Mouse (Mus musculus) forebrain, postnatal 0 days (tissue): Measurements from ENCODE around the gene Tbx4. TPM values are rescaled to one million over a fixed set of nuclear protein-coding genes. Genes with fewer than 3 reads are reported as not detected.

Experiments used
- ATAC-seq: fragments of 200-750 bp; cut with Nextera tagmentation; 2 replicates; pipeline ENCODE4 v1.8.0; 2017; ENCODE audit warnings: mild to moderate bottlenecking, moderate library complexity
- DNase-seq: peaks from one replicate; pipeline ENCODE4 v3.0.0-alpha.2; 2015
- H3K27ac ChIP-seq: fragments of 300-500 bp; sonication (generic); 2 replicates; pipeline ENCODE4 v1.5.1; 2014; ENCODE audit warnings: low read depth, mild to moderate bottlenecking, antibody characterized with exemption, low read length, moderate library complexity, mixed read lengths
- H3K27me3 ChIP-seq: fragments of 300-500 bp; sonication (generic); 2 replicates; pipeline ENCODE4 v1.6.1; 2014; ENCODE audit warnings: mild to moderate bottlenecking, low read length, mixed read lengths; ENCODE audit not compliant: insufficient read depth
- H3K36me3 ChIP-seq: fragments of 300-500 bp; sonication (generic); 2 replicates; pipeline ENCODE4 v1.6.1; 2014; ENCODE audit warnings: mild to moderate bottlenecking, moderate library complexity; ENCODE audit not compliant: insufficient read depth
- H3K4me1 ChIP-seq: fragments of 300-500 bp; sonication (generic); 2 replicates; pipeline ENCODE4 v1.6.1; 2014; ENCODE audit warnings: antibody characterized with exemption; ENCODE audit not compliant: insufficient read depth
- H3K4me2 ChIP-seq: fragments of 300-500 bp; sonication (generic); 2 replicates; pipeline ENCODE4 v1.6.1; 2014; ENCODE audit warnings: low read depth, mild to moderate bottlenecking, moderate library complexity
- H3K4me3 ChIP-seq: fragments of 300-500 bp; sonication (generic); 2 replicates; pipeline ENCODE4 v1.5.1; 2014; ENCODE audit warnings: low read depth, low read length, mixed read lengths
- H3K9ac ChIP-seq: fragments of 300-500 bp; sonication (generic); 2 replicates; pipeline ENCODE4 v1.6.1; 2014; ENCODE audit warnings: mild to moderate bottlenecking
- H3K9me3 ChIP-seq: fragments of 300-500 bp; sonication (generic); 2 replicates; pipeline ENCODE4 v1.6.1; 2016; ENCODE audit warnings: low read length
- CTCF ChIP-seq: sonication (generic); IDR thresholded peaks from 2 replicates; pipeline ENCODE4 v1.5.1; 2016; ENCODE audit warnings: antibody characterized with exemption, control low read depth, low read depth
- WGBS: fragments of 180-500 bp; shearing (Covaris S2); extraction: QIAGEN DNeasy Blood & Tissue Kit; methylation state at CpG from one replicate; pipeline ENCODE4 v1.1.7; 2014; 5-methylcytosine and 5-hydroxymethylcytosine counted together
- polyA plus RNA-seq: library from polyadenylated mRNA; unstranded; fragments of >200 nt; fragmentation: Nextera tagmentation; extraction: Ambion mirVana; gene quantifications from 2 replicates; pipeline ENCODE4 v1.2.1, GENCODE M21; 2015
- total RNA-seq: library from RNA; depleted of rRNA; stranded (reverse); fragments of >200 nt; gene quantifications from 2 replicates; pipeline ENCODE4 v1.2.3, GENCODE M21; 2014

Tbx4 gene
- total and polyA plus RNA-seq, 2 experiments from 2014 or later, result 0.19 to 0.33 TPM

GRCm38 (mm10) chr11:85850758-85851157 is 35.5 kb upstream of the Tbx4 start:
- no peak overlapping the region for H3K9ac ChIP-seq
- WGBS, result 46% methylated on average over 6 of the region's 6 CpGs
- no peaks in the 10 kb centered on the region for H3K4me1 ChIP-seq
- H3K27ac ChIP-seq, result no peak overlapping the region
- ATAC-seq (no peak), DNase-seq (no peak)
- H3K4me2 ChIP-seq, result no peak overlapping the region
- peaks cover 14% of the 10 kb centered on the region for H3K27me3 ChIP-seq
- no peaks in the 10 kb centered on the region for H3K36me3 ChIP-seq
- no peak overlapping the region for H3K4me3 ChIP-seq
- H3K9me3 ChIP-seq, result no peaks in the 10 kb centered on the region
- peak; percentile 39; the same call in 1 of the 2 replicates for TF ChIP-seq CTCF

DNA sequence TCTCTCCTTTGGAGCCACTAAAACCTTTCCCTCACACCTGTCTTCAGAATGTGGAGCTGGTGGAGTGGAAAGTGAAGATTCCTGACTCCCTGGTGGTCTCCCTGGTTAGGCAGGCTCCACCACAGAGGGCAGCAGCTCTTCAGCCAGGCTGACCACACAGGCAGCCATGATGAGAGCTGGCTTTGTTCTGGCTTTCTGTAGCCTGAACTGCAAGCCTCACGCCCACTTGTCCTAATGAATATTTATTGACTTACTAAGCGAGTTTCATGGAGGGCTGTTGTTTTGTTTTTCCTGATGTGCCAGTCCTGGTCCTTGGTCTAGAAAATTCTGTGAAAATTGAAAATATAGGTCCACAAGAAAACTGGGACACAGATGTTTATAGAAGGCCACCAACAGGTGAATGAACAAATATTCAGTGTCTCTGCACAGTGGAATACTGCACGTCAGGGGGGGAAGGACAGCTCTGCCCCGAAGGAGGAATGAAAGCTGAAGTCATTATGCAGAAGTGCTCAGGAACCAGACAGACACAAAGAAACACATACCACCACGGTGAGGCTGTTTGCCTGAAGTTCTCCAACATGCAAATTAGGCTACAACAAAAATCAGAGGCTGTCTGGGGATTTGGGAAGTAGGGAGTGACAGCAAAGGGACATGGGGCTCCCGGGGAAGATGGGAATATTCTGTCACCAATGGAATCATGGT is 28.1 kb upstream of the Tbx4 start:
- H3K4me3 ChIP-seq, result no peak overlapping the region
- no peak overlapping the region for H3K4me2 ChIP-seq
- WGBS, result 5% methylated on average over 6 of the region's 6 CpGs
- no peak overlapping the region for H3K9ac ChIP-seq
- H3K27me3 ChIP-seq, result no peaks in the 10 kb centered on the region
- no peaks in the 10 kb centered on the region for H3K36me3 ChIP-seq
- H3K4me1 ChIP-seq, result no peaks in the 10 kb centered on the region
- no peak for ATAC-seq
- no peak for TF ChIP-seq CTCF
- DNase-seq, result no peak
- no peak overlapping the region for H3K27ac ChIP-seq
- no peaks in the 10 kb centered on the region for H3K9me3 ChIP-seq

GRCm38 (mm10) chr11:85864363-85864762 is 21.9 kb upstream of the Tbx4 start:
- Histone ChIP-seq H3K9me3 (no peaks in the 10 kb centered on the region), H3K27ac (no peak overlapping the region), H3K4me2 (no peak overlapping the region), H3K27me3 (no peaks in the 10 kb centered on the region), H3K4me1 (no peaks in the 10 kb centered on the region), H3K36me3 (no peaks in the 10 kb centered on the region), H3K9ac (no peak overlapping the region), H3K4me3 (no peak overlapping the region)
- 47% methylated on average over 7 of the region's 7 CpGs for WGBS
- ATAC-seq (no peak), DNase-seq (no peak)
- peak; percentile 35 for TF ChIP-seq CTCF

GRCm38 (mm10) chr11:85876059-85876788 is 10.0 kb upstream of the Tbx4 start:
- Histone ChIP-seq H3K4me3 (no peak overlapping the region), H3K9me3 (no peaks in the 10 kb centered on the region), H3K36me3 (no peaks in the 10 kb centered on the region), H3K27ac (no peak overlapping the region), H3K27me3 (no peaks in the 10 kb centered on the region; the same call in 1 of the 2 replicates), H3K4me2 (no peak overlapping the region), H3K9ac (no peak overlapping the region), H3K4me1 (no peaks in the 10 kb centered on the region)
- DNase-seq (no peak), ATAC-seq (no peak)
- no peak for TF ChIP-seq CTCF
- 64% methylated on average over 24 of the region's 24 CpGs for WGBS

DNA sequence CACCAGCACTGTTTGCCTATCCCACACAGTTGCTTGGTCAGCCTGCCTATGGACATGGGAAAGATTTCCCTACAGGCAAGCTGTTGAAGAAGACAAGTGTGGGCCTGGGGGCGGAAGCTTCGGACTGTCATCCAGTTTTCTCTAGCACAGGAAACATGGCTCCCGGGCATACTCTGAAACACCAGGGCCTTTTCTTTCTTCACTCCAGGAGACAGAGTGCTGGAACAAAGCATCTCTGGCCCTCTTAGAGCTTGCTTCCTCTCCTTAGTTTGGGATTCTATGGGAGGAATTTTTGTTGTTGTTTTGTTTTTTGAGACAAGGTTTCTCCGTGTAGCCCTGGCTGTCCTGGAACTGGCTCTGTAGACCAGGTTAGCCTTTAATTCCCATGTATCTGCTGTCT is 1.7 kb upstream of the Tbx4 start:
- no peak for TF ChIP-seq CTCF
- Histone ChIP-seq H3K36me3 (no peaks in the 10 kb centered on the region), H3K27ac (no peak overlapping the region), H3K4me3 (no peak overlapping the region), H3K27me3 (peaks cover 56% of the 10 kb centered on the region), H3K9me3 (no peaks in the 10 kb centered on the region), H3K4me1 (no peaks in the 10 kb centered on the region), H3K9ac (no peak overlapping the region), H3K4me2 (no peak overlapping the region)
- no peak for ATAC-seq
- 51% methylated on average over 4 of the region's 4 CpGs for WGBS
- DNase-seq, result no peak

DNA sequence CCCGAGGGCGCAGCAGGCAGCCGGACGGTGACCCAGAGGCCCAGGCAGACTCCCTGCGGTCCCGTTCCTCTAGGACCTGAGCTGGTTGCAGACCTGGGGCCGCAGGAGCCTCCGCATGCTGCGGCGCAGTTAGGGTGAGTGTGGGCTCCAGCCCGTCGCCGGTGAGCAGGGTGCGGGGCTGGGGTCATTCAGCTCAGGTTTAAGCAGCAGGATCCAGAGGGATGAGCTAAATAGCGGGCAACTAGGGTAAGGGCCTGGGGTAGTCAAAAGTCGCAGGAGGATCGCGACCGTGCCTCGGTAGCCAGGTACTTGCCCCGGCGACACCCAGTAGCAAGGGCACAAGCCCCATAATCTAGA is 185 bp downstream of the Tbx4 start:
- Histone ChIP-seq H3K4me1 (no peaks in the 10 kb centered on the region), H3K4me3 (no peak overlapping the region), H3K9me3 (no peaks in the 10 kb centered on the region), H3K36me3 (no peaks in the 10 kb centered on the region), H3K9ac (no peak overlapping the region), H3K27me3 (peaks cover 71% of the 10 kb centered on the region), H3K4me2 (no peak overlapping the region), H3K27ac (no peak overlapping the region)
- no peak for TF ChIP-seq CTCF
- WGBS, result 4% methylated on average over 22 of the region's 22 CpGs
- ATAC-seq, result no peak
- no peak for DNase-seq

- Histone ChIP-seq H3K9ac (no peak overlapping the region), H3K9me3 (no peaks in the 10 kb centered on the region), H3K27ac (no peak overlapping the region), H3K4me1 (no peaks in the 10 kb centered on the region), H3K27me3 (peaks cover 76% of the 10 kb centered on the region), H3K4me2 (no peak overlapping the region), H3K4me3 (no peak overlapping the region), H3K36me3 (no peaks in the 10 kb centered on the region)
- DNase-seq (peak; percentile 59), ATAC-seq (no peak)
- no peak for TF ChIP-seq CTCF
- WGBS, result 20% methylated on average over 6 of the region's 6 CpGs
Measured at GRCm38 (mm10) chr11:85887273-85887672, 1.1 kb downstream of the Tbx4 start.
